Mouse (Mus musculus): ENCODE data around the gene Arsb. TPM values are rescaled to one million over a fixed set of nuclear protein-coding genes. Genes with fewer than 3 reads are reported as not detected.

The Arsb gene
- polyA plus RNA-seq, 1 experiment from 2014 or later, result 7.9 TPM

GRCm38 (mm10) chr13:93919536-93919935, 148.1 kb downstream of the Arsb start:
- Histone ChIP-seq H3K9me3 (ENCODE audit: control insufficient read depth) (no peaks in the 10 kb centered on the region), H3K4me2 (replicated peaks; ENCODE audit: low read depth) (no peak overlapping the region), H3K4me1 (replicated peaks; ENCODE audit: control insufficient read depth, insufficient read depth, low read length) (no peaks in the 10 kb centered on the region), H3K27me3 (replicated peaks; ENCODE audit: control insufficient read depth, insufficient read depth, low read length) (no peaks in the 10 kb centered on the region), H3K4me3 (ENCODE audit: low read depth, low read length) (no peak overlapping the region), H3K36me3 (ENCODE audit: control insufficient read depth, insufficient read depth) (no peaks in the 10 kb centered on the region), H3K27ac (ENCODE audit: low read depth, low read length) (no peak overlapping the region), H3K9ac (ENCODE audit: low read depth, low read length) (no peak overlapping the region)
- TF ChIP-seq CTCF (IDR thresholded peaks at IDR 0.05; ENCODE audit: low read depth), result no peak
- ATAC-seq, result no peak
- WGBS, result 69% methylated on average over 2 of the region's 3 CpGs

DNA sequence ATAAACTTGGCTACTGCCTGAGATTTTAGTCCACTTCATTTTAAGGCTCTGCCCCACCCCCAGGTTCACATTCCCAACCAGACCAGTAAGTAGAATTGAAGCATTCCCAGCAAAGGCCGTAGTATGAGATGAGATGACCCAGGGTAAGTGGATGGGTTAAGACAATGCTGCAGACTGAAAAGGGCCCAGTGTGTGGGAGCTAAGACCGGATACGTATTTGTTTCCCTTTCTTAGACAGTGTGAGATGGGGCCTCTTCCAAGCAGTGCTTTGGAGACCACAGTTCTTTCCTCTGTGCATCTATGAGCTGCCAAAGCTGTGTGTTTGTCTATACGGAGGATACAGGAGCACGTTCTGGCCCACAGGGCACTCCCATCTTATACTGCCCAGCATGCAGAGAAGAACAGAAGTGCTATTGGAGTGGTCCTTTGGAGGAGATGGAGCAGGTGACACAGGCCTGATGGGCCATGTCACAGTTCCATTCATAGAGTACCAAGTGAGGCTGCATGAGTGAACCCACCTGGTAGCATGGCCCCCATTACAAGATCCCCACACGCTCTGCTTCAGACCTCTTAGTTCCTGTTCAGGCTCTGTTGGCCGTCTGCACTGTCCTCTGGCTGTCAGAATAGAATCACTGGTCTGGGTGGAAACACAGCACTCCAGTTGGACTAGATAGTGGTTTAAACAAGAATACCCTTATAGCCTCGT, 148.8 kb downstream of the Arsb start:
- Histone ChIP-seq H3K4me3 (ENCODE audit: low read depth, low read length) (no peak overlapping the region), H3K9ac (ENCODE audit: low read depth, low read length) (no peak overlapping the region), H3K36me3 (ENCODE audit: control insufficient read depth, insufficient read depth) (no peaks in the 10 kb centered on the region), H3K27me3 (replicated peaks; ENCODE audit: control insufficient read depth, insufficient read depth, low read length) (no peaks in the 10 kb centered on the region), H3K4me2 (replicated peaks; ENCODE audit: low read depth) (no peak overlapping the region), H3K9me3 (ENCODE audit: control insufficient read depth) (no peaks in the 10 kb centered on the region), H3K4me1 (replicated peaks; ENCODE audit: control insufficient read depth, insufficient read depth, low read length) (no peaks in the 10 kb centered on the region; the same call in 1 of the 2 replicates), H3K27ac (ENCODE audit: low read depth, low read length) (no peak overlapping the region)
- 69% methylated on average over 8 of the region's 8 CpGs for WGBS
- no peak for ATAC-seq
- TF ChIP-seq CTCF (IDR thresholded peaks at IDR 0.05; ENCODE audit: low read depth), result no peak

- TF ChIP-seq CTCF (IDR thresholded peaks at IDR 0.05; ENCODE audit: low read depth), result no peak
- no peak overlapping the region for H3K27ac ChIP-seq (ENCODE audit: low read depth, low read length)
- no peak overlapping the region for H3K4me2 ChIP-seq (replicated peaks; ENCODE audit: low read depth)
- H3K27me3 ChIP-seq (replicated peaks; ENCODE audit: control insufficient read depth, insufficient read depth, low read length), result no peaks in the 10 kb centered on the region
- H3K9me3 ChIP-seq (ENCODE audit: control insufficient read depth), result no peaks in the 10 kb centered on the region
- no peak overlapping the region for H3K4me3 ChIP-seq (ENCODE audit: low read depth, low read length)
- 67% methylated on average over 4 of the region's 4 CpGs for WGBS
- ATAC-seq, result no peak
- no peak overlapping the region for H3K9ac ChIP-seq (ENCODE audit: low read depth, low read length)
- H3K4me1 ChIP-seq (replicated peaks; ENCODE audit: control insufficient read depth, insufficient read depth, low read length), result no peaks in the 10 kb centered on the region; the same call in 1 of the 2 replicates
- H3K36me3 ChIP-seq (ENCODE audit: control insufficient read depth, insufficient read depth), result no peaks in the 10 kb centered on the region
Observed at GRCm38 (mm10) chr13:93920786-93921300, 149.4 kb downstream of the Arsb start.

DNA sequence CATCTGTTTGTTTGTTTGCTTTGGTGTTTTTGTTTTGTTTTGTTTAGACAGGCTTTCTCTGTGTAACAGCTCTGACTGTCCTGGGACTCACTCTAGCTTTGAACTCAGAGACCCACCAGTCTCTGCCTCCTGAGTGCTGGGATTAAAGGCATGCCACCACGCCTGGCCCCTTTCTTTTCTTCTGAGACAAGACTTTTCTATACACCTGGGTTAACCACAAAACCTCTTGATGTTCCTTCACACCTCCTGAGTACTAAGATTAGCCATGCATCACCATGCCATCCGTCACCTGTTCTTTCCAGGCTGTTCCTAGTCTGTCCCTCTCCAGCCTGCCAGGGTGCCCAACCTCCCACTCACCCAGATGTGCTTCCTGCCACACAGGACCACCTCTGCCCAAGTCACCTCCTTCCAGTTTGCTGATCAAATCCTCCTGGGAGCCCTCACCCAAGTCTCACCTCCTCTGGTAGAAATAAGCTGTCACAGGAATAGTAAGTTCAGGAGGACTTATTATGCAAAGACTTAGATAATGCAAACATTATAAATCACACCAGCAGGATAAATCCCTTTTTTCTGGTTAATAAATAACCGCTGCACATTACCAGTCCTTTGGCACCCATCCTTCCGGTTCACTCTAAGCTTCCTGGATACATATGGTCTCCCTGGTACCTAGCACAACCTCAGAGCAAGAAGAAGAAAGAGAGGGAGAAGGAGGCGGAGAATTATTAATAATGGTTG, 150.6 kb downstream of the Arsb start:
- Histone ChIP-seq H3K9ac (ENCODE audit: low read depth, low read length) (no peak overlapping the region), H3K27ac (ENCODE audit: low read depth, low read length) (no peak overlapping the region), H3K27me3 (replicated peaks; ENCODE audit: control insufficient read depth, insufficient read depth, low read length) (no peaks in the 10 kb centered on the region), H3K4me3 (ENCODE audit: low read depth, low read length) (no peak overlapping the region), H3K9me3 (ENCODE audit: control insufficient read depth) (no peaks in the 10 kb centered on the region), H3K36me3 (ENCODE audit: control insufficient read depth, insufficient read depth) (no peaks in the 10 kb centered on the region), H3K4me2 (replicated peaks; ENCODE audit: low read depth) (peak overlapping the region; percentile 24; the same call in 1 of the 2 replicates), H3K4me1 (replicated peaks; ENCODE audit: control insufficient read depth, insufficient read depth, low read length) (no peaks in the 10 kb centered on the region; the same call in 1 of the 2 replicates)
- no peak for TF ChIP-seq CTCF (IDR thresholded peaks at IDR 0.05; ENCODE audit: low read depth)
- ATAC-seq, result peak; percentile 36; the same call in 1 of the 2 replicates
- 50% methylated on average over 5 of the region's 5 CpGs for WGBS

- TF ChIP-seq CTCF (IDR thresholded peaks at IDR 0.05; ENCODE audit: low read depth), result no peak
- no peaks in the 10 kb centered on the region; the same call in 1 of the 2 replicates for H3K4me1 ChIP-seq (replicated peaks; ENCODE audit: control insufficient read depth, insufficient read depth, low read length)
- H3K27me3 ChIP-seq (replicated peaks; ENCODE audit: control insufficient read depth, insufficient read depth, low read length), result no peaks in the 10 kb centered on the region
- no peaks in the 10 kb centered on the region for H3K9me3 ChIP-seq (ENCODE audit: control insufficient read depth)
- H3K4me3 ChIP-seq (ENCODE audit: low read depth, low read length), result no peak overlapping the region
- no peak overlapping the region for H3K27ac ChIP-seq (ENCODE audit: low read depth, low read length)
- H3K4me2 ChIP-seq (replicated peaks; ENCODE audit: low read depth), result peak overlapping the region; percentile 24; the same call in 1 of the 2 replicates
- no peak for ATAC-seq
- no peak overlapping the region for H3K9ac ChIP-seq (ENCODE audit: low read depth, low read length)
- WGBS, result 36% methylated on average over 7 of the region's 7 CpGs
- no peaks in the 10 kb centered on the region for H3K36me3 ChIP-seq (ENCODE audit: control insufficient read depth, insufficient read depth)
Observed at GRCm38 (mm10) chr13:93922566-93922910, 151.1 kb downstream of the Arsb start.

DNA sequence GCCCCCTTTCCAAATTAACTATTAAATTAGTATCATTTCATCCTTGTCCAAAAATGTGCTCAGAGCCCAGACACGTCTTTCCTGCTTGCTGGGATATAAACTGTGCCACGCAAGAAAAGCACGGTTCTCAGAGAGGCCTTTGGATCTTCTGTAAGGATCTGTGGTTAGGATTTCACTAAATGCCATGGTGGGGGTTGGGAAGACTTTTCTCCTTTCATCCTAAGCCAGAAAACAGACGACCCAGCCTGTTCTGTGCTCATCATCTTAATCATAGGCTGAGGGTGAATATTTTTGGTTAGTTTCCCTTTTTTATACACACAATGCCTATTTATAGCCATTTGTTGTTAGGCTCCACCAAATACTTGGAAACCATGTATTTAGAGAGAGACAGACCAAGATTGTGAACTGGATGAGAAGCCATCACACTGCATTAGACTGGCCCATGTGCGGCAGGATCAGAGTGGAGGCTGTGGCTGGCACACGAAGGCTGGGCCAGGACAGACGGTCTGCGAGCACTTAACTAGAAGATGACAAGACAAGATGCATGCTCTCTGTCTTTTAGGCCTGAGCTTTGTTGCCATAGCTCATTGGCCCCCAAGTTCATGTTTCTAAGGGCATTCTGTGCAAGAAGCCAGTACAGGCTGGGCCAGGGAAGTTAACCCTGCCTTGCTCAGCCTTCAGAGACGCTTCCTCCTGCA, 153.5 kb downstream of the Arsb start:
- Histone ChIP-seq H3K4me1 (replicated peaks; ENCODE audit: control insufficient read depth, insufficient read depth, low read length) (no peaks in the 10 kb centered on the region; the same call in 1 of the 2 replicates), H3K9me3 (ENCODE audit: control insufficient read depth) (no peaks in the 10 kb centered on the region), H3K4me2 (replicated peaks; ENCODE audit: low read depth) (no peak overlapping the region), H3K4me3 (ENCODE audit: low read depth, low read length) (no peak overlapping the region), H3K27me3 (replicated peaks; ENCODE audit: control insufficient read depth, insufficient read depth, low read length) (no peaks in the 10 kb centered on the region), H3K9ac (ENCODE audit: low read depth, low read length) (no peak overlapping the region), H3K27ac (ENCODE audit: low read depth, low read length) (no peak overlapping the region), H3K36me3 (ENCODE audit: control insufficient read depth, insufficient read depth) (no peaks in the 10 kb centered on the region)
- ATAC-seq, result no peak
- TF ChIP-seq CTCF (IDR thresholded peaks at IDR 0.05; ENCODE audit: low read depth), result no peak
- WGBS, result 81% methylated on average over 9 of the region's 9 CpGs

All from intestine, postnatal 0 days (tissue).